Mouse (Mus musculus) leukemia stem cell, adult 10-12 weeks (primary cell): Measurements from ENCODE around the gene Nox1. TPM values are rescaled to one million over a fixed set of nuclear protein-coding genes. Genes with fewer than 3 reads are reported as not detected.

Experiments used
- polyA plus RNA-seq: library from polyadenylated mRNA; stranded (reverse); fragments of >175 nt; gene quantifications from 2 replicates; pipeline ENCODE4 v1.2.3, GENCODE M21; 2012; ENCODE audit warnings: low replicate concordance

The Nox1 gene
- polyA plus RNA-seq: not detected in 2 replicates

DNA sequence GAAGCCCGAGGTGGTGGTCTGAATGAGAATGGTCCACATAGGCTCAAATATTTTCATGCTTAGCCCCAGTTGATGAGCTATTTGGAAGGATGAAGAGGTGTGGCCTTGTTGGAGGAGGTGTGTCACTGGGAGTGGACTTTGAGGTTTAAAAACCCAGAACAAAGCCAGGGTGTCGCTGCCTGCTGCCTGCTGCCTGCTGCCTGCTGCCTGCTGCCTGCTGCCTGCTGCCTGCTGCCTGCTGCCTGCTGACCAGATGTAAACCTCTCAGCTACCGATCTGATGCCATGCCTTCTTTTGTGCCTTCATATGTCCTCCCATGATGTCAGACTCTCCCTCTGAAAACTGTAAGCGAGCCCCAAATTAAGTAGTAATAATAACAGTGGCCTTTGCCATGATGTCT lies at the start of gene Nox1:
Nox1 (minus strand) TSS at position 101 of the 400 bp plus-strand sequence.

DNA sequence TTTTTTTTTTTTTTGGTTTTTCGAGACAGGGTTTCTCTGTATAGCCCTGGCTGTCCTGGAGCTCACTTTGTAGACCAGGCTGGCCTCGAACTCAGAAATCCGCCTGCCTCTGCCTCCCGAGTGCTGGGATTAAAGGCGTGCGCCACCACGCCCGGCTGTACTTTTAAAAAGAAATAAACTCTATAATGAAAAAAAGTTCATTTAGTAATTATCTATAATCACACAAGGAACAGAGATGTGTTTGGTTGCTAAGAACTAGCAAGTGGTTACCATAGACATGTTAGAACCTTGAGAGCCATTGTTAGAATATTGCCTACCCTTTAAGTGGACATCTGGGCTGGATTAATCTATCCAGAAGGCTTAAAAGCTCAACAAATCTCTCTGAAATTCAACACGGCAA lies 34.6 kb downstream of the Nox1 start, which contains the start of gene Arl13a:
Arl13a (plus strand) TSS at position 301 of the 400 bp plus-strand sequence.

DNA sequence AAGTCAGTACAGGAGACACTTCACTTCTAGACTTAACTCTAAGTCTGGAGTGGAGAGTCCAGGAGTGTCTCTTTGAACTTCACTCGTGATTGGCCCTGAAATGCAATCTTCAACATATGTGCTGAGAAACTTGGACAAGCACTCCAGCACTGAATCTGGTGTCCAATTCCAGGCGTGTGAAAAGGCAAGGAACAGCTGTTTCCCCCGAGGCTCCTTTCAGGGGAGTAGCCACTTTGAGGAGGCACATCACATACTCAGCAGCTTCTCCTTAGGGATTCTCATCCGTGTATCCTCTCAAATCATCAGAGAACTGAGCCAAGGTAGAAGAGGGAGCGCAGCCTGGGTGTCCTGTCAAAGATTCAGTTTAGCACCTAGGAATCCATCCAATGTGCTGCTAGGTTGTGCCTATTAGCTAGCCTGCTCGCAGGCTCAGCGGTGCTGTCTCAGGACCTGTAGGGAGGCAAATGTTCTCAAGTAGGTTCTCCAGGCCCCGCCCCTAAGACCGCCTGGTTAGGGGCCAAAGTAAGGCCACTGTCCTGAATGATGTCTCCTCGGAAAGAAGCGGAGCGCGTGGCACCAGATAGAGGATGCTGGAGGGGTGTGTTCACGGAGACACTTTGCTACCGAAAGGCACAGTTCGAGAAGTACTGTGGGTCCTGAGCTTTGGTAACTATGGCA lies 59.6 kb downstream of the Nox1 start, which contains the start of gene Xkrx:
Xkrx (minus strand) TSS at position 34 of the 678 bp plus-strand sequence.

DNA sequence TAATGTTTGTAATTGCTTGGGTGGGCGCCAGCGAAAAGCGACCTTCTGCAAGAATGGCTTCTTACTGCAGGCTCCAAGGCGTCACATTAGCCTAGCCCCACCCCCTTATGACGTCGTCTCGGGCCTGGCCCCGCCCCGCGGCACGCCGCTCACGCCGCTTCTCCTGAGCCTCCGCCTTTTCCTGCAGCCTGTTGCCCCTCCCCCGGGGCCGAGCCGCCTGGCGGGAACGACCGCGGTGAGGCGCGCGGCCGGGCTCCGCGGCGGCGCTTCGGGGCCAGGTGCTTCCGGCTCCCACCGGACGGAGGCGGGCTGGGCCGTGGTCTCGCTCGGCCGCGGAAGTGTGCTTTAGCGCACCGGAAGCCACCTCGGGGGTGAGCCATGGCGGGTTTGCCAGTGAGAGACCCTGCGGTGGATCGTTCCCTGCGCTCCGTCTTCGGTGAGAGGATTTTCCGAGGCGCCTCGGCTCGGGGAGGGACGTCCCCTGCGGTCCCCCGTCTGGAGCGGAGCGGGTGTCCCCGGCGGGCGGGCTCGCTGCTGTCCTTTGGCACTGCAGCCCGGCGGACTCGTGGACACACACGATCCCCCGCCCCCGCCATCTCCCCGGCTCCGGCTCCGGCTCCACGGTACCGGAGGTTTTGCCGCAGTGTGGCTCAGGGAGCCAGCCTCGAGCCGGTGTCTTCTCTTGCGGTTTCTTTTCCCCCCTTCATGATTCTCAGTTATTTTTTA lies 162.6 kb downstream of the Nox1 start, which contains the start of gene Cstf2:
Cstf2 (plus strand) TSS at position 201 of the 726 bp plus-strand sequence.

Other genes with a start within 250 kb of the Nox1 start
- gene Sytl4, start 240.1 kb downstream of the Nox1 start, polyA plus RNA-seq: not detected in 2 replicates
- 11.7 and 44.7 TPM in 2 replicates for gene Cstf2, start 162.8 kb downstream of the Nox1 start, polyA plus RNA-seq
- 0.11 and 0.28 TPM in 2 replicates for gene Xkrx, start 59.9 kb downstream of the Nox1 start, polyA plus RNA-seq
- gene Arl13a, start 34.5 kb downstream of the Nox1 start, polyA plus RNA-seq: not detected in 2 replicates
- 0.85 and 1.0 TPM in 2 replicates for gene Trmt2b, start 55.0 kb upstream of the Nox1 start, polyA plus RNA-seq
- 0.26 TPM in 1 of 2 replicates, not detected in the other for gene Tmem35a, start 73.3 kb upstream of the Nox1 start, polyA plus RNA-seq
- gene Cenpi, start 86.1 kb upstream of the Nox1 start, polyA plus RNA-seq: 0.50 and 1.8 TPM in 2 replicates
- 0.26 and 0.42 TPM in 2 replicates for gene Drp2, start 182.6 kb upstream of the Nox1 start, polyA plus RNA-seq